Mouse (Mus musculus) adrenal gland, adult 18-20 months (tissue): Measurements from ENCODE around the gene Aipl1. TPM values are rescaled to one million over a fixed set of nuclear protein-coding genes. Genes with fewer than 3 reads are reported as not detected.

Source experiments
- DNase-seq, 2 experiments: peaks; one replicate each; pipeline ENCODE4 v3.0.0; 2021 to 2022; ENCODE audit warnings: low spot score in 2 of 2
- total RNA-seq, 2 experiments: library from RNA; stranded (reverse); gene quantifications; 1 replicate in 1 of 2; 2 replicates in 1 of 2; pipeline ENCODE4 v1.2.3; 2021

Gene Aipl1
- total RNA-seq, 2 experiments from 2014 or later, result not detected

GRCm38 (mm10) chr11:72050895-72051858 is 13.9 kb upstream of the Aipl1 start:
- DNase-seq, result no peak

DNA sequence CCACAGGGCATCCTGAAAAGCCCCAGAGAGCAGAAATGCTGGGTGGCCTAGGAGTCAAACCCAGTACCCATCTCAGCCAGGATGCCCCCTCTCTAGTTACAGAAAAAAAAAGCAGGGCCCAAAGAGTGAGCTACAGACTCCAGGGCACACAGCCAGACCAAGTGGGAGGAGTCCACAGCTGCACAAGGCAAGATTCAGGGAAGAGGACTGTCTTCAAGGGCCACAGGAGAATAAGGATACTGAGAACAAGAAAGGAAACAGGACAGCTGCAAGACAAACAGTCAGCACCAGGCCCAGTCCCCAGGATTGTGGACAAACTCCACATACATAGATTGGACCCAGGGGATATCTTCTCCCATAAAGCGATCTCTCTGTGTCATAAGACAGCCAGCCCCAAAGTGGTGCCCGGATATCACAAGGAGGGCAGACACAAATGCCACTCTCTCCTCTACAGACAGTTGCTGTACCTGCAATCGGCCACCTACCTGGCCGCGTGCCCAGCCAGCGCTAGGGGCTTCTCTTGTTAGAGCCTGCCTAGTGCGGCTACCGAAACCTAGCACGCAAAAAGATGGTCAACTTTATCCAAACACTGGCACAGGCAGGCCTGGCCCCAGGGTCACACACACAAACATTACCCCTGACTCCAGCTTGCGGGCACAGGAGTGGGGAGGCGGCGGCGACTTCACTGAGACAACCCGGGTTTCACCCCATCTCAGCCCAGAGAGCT is 13.0 kb upstream of the Aipl1 start:
- DNase-seq, result no peak

- no peak for DNase-seq
Measured at GRCm38 (mm10) chr11:72049171-72049759, 12.0 kb upstream of the Aipl1 start.

DNA sequence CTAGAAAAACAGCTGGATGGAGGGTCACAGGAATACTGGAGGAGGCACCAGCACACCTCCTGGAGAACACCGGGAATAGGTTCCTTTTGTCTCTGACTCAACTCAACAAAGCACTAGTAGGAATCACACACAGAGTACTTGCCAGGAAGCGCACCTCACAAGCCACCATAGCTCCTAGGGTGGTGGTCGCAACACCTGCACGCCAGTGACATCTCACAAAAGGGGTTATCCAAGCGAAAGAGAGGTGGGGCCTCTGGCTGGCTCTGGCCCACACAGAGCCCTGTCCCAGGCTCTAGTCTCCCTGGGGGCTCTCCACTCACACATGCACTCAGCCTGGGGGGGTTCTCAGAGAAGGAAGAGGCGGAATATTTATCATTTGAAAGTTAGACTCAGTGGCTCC is 11.4 kb upstream of the Aipl1 start:
- DNase-seq, result no peak

- no peak for DNase-seq
Measured at GRCm38 (mm10) chr11:72044231-72044630, 6.9 kb upstream of the Aipl1 start.

- DNase-seq, result peak in 1 of 2 experiments; percentile 27
Measured at GRCm38 (mm10) chr11:72042631-72043030, 5.3 kb upstream of the Aipl1 start.

DNA sequence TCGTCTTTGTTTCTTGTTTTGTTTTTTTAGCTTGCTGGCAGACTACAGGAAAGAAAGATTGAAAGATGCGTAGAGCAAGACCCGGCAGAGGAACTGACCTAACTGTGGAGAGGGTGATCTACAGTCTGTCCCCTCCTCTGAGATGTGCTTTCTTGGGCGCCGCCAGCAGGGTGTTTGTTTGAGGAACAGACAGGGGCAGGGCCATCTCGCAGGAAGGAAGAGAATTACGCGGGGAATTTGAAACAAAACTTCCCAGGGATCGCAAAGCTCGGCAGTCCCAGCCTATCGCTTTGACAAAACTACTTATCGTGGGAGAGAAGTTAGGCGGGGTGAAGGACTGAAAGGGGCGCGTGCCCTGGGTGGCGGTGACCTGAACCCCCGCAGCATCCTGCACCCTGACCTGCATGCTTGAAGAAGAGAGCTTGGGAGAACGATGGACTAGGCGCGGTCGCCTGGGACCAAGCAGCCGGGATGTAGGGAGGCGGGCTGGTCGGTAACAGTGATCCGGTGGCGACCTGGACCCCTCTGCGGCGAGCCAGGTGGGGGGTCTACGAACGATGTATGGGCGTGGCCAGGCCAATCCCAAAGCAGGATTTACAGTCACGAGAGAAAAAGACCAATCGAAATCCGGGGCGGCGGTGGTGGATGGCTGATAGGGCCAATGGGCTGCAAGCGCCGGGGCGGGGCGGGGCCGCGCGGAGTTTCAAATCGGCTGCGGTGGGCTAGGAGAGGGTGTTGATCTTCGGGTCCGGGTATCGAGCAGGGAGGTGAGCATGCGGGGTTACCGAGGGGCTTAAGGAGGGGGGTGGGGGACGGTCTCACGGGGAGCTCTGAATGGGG is 4.7 kb upstream of the Aipl1 start, which contains the start of gene Pimreg:
Pimreg (plus strand) TSS at position 265 of the 840 bp plus-strand sequence.
- peak; percentile 75 to 76 for DNase-seq

DNA sequence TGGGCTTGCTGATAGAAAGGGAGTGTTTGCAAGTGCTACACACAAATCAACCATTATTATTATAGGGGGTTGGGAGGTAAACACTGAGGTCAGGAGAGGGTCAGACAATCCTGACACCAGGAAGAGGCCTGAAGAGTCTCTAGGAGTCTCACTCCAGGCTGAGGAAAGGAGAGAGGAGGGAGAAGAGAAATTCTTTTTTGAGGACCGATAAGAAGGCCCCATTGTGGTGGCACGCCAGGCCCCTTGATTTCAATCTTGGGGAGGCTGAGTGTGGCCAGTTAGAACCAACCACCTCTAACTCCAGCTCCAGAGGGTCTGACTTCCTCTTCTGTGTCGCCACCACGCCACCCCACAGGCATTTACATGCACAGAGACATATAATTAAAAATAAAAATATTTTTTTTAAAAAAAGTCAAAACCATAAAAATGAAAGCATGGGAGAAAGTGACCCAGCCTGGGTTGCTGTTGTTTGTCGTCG is 4.0 kb upstream of the Aipl1 start:
- no peak for DNase-seq

GRCm38 (mm10) chr11:72039599-72040386 is 2.5 kb upstream of the Aipl1 start:
- no peak for DNase-seq

DNA sequence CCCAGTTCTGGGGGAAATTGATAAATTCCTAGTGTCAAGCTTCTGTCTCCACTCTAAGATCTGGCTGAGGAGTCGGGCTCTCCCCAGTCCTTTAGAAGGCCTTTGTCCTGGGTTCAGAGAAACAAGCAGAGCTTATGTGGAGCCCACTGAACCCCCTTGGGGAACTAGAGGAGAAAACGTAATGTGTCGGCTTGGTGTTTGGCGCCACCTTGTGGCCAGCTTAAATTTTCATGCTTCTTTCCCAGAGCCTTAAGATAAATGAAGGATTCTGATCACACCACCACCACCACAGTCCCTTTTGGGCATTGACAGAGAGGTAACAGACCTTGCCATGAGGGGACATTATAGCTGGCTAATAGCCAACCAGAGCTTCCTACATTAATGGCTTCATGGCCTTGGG is 687 bp upstream of the Aipl1 start:
- DNase-seq, result peak; percentile 67 to 77

DNA sequence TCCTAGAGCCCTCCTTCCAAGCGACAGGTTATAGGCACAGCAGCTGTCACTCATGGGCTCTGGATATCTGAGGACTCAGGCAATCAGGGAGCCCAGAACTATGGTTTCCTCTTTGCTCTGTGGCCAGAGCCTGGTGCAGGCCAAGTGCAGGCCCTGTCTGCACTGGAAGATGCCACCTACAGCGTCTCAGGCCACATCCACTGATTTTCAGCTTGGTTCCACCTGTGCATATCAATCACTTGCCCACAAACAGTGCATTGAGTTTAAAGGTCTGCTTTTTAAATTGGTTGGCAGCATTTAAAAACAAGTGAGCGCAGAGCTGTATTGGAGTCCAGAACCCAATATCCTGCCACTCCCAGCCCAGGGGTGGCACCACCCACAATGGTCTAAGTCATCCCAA is 4.7 kb downstream of the Aipl1 start:
- no peak for DNase-seq

- no peak for DNase-seq
Measured at GRCm38 (mm10) chr11:72032091-72032490, 5.2 kb downstream of the Aipl1 start.

GRCm38 (mm10) chr11:72031353-72031752 is 6.0 kb downstream of the Aipl1 start:
- no peak for DNase-seq

DNA sequence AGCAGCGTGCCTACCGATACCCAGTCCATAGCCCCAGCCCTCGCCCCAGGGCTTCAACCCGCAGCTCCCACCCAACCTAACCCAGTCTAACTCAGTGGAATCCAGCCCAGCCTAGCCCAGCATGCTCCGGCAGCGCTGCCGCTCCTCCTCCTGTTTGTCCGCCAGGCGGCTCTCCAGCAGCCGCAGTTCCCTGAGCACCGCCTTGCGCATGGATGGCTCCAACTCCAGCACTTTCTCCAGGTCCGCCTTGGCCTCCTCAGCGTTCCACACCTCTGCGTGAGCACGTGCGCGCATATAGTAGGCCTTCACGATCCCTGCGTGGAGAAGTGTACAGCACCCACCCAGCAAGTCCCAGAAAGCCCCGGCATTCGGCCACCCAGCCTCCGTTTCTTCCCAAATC is 8.2 kb downstream of the Aipl1 start:
- no peak for DNase-seq

DNA sequence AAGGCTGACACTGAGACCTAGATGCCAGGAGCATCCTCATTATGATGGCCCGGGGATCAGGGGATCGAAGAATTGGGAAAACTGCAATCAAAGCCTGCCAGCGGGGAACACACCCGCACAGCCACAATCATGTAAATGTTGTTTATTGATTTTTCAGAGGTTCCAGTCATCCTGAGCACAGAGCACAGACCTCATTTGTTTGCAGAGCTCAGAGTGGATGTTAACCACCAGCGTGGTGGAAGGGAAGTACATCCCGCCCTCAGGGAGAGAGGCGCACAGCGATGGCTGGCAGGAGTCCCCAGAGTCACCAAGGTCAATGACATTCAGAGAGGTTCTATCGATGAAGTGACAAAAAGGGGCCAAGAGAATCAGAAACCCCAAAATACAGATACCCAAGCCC is 9.5 kb downstream of the Aipl1 start:
- DNase-seq, result no peak

- no peak for DNase-seq
Measured at GRCm38 (mm10) chr11:72026516-72026915, 10.8 kb downstream of the Aipl1 start.

DNA sequence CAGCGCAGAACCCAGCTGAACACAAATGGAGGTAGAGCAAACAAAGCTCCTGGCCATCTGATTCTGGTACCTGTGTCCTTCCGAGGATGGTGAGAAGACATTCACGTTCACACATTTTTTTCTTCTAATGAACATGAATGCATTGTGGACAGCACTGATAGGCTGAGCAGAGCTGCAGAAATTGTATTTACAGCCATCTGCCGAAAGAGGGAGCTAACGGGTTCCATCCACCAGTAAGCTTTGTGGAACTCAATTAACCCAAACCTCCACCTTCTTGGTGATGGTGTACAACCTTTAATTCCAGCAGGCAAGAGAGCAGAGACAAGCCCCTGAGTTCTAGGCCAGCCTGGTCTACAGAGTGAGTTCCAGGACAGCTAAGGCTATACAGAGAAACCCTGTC is 11.5 kb downstream of the Aipl1 start:
- no peak for DNase-seq

DNA sequence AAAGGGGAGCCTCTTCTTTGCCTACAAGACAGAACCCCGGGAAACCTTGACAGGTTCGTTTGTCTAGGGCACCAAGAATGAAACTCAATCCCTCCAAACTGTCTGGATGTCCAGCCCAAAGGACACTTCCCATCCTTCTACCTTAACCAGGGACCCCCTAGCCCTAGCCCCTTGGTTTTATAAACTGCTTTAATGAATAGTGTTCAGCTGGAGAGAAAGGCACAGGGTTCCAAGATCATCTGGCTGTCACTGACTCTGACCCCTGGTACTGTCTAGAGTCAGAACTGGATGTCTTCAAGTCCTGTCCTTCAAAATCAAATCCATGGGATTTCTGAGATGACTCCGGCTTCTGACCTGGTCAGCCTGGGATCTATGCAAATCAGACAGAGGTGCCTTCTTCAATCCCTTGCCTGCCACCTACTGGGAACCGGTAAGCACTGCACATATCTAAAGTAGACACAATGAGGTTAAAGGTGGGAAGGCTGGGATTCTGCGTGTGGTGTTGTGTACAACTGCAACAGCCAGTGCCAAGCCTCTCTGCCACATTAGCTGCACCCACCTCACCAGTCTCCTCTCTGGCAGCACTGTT is 13.0 kb downstream of the Aipl1 start:
- peak; percentile 56 for DNase-seq

- no peak for DNase-seq
Measured at GRCm38 (mm10) chr11:72023581-72023980, 13.7 kb downstream of the Aipl1 start.
